Comparison of ENCODE assay signal across 12 mouse cellular contexts in the genomic region with DNA sequence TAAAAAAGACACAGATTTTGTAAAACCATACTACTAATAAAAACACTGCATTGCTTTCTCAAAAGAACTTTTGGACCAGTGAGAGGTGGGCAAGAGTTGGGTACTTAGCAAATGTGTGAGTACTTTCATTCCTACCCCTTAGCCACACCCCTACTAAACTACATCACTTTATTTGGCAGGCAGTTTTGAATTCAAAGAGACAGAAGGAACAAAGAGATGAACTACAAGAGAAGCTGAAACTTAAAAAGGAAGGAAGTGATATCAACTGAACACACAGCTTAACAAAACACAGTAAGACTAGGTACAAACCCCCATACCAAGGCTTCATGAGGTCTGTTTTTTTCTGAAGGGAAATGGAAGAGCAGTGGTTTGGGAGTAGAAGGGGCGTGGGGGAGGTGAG.
"Had no signal": no experiment of that assay in that cellular context is flagged by ENCODE, and none has a peak within 500 bp of the region (broad histone marks: within the 10 kb centered on the region; RNA-seq: fewer than 3 reads in every experiment).

No protein-coding gene starts in this region.

- H3K36me3 ChIP-seq: kidney, embryonic 15.5 days; limb, embryonic 12.5 days; liver, embryonic 15.5 days; midbrain, embryonic 10.5 days had no signal

- H3K4me3 ChIP-seq: kidney, embryonic 15.5 days; limb, embryonic 12.5 days; liver, embryonic 15.5 days; midbrain, embryonic 10.5 days had no signal

- H3K27ac ChIP-seq: kidney, embryonic 15.5 days; limb, embryonic 12.5 days; liver, embryonic 15.5 days; midbrain, embryonic 10.5 days; stomach, postnatal 0 days had no signal

- H3K4me1 ChIP-seq: kidney, embryonic 15.5 days; limb, embryonic 12.5 days; liver, embryonic 15.5 days; midbrain, embryonic 10.5 days had no signal

- DNase-seq: kidney, postnatal 14 days; lung, adult 2 months; lung, postnatal 10 days; midbrain, embryonic 14.5 days; right cerebral cortex, adult 18-20 months; right cerebral cortex, postnatal 25 days; thymus, postnatal 14 days had no signal
